Mouse (Mus musculus): ENCODE measurements at regions not wholly inside any gene's neighbourhood (a gene's known extent, or its start where the extent isn't known, plus 50 kb on each side); places are given as distances from the start of the nearest gene placed in this dataset.

- peak; percentile 9 for DNase-seq
These were observed 73.1 kb downstream of the Olfr444 start for GRCm38 (mm10) chr6:43021967-43022366.

Measured in thymus, postnatal 4 days (tissue).